Mouse (Mus musculus): ENCODE measurements around the gene Olfr957. TPM values are rescaled to one million over a fixed set of nuclear protein-coding genes. Genes with fewer than 3 reads are reported as not detected.

Olfr957 gene
- total and polyA plus RNA-seq, 3 experiments: not detected

DNA sequence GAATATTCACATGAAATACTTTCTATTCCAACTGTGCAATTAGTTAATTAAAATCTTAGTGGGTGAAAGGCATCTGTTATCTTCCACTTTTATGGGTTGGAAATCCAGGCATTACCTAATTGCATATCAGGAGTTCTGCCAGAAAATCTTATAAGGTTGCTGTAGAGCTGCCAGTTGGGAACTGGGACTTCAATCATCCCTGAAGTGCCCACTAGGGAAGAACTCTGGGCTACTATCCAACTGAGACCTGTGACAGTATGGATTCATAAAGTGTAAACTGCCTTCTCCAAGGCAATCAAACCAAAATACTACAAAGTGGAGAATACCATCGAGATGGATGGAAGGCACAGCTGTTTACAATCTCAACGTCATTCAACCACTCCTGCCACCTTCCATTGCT is 38.3 kb upstream of the Olfr957 start, which contains the start of gene Olfr958:
Olfr958 (minus strand) TSS at position 109 of the 400 bp plus-strand sequence.
- H3K4me3 ChIP-seq (ENCODE audit: control insufficient read depth in 1 of 2, insufficient read depth in 1 of 2, low read depth in 2 of 2, low read length in 2 of 2): no peak within 1 kb of the TSS
- no peaks in the 10 kb centered on the region for H3K4me1 ChIP-seq (ENCODE audit: control insufficient read depth in 1 of 2, insufficient read depth in 2 of 2, low read length in 2 of 2)
- no peaks in the 10 kb centered on the region for H3K27me3 ChIP-seq (ENCODE audit: control insufficient read depth in 1 of 2, insufficient read depth in 2 of 2, low read length in 2 of 2)
- DNase-seq (ENCODE audit: low read depth, low spot score): no peak
- TF ChIP-seq SIN3A (IDR thresholded peaks at IDR 0.05; ENCODE audit: low read length): no peak
- TF ChIP-seq POLR2A (IDR thresholded peaks at IDR 0.05; ENCODE audit: control insufficient read depth in 1 of 2, insufficient read depth in 1 of 2, low read depth in 1 of 2, low read length in 2 of 2, poor library complexity in 1 of 2): no peak
- TF ChIP-seq CHD1 (IDR thresholded peaks at IDR 0.05; ENCODE audit: low read depth, low read length): no peak
- TF ChIP-seq GABPA (IDR thresholded peaks at IDR 0.05; ENCODE audit: low read depth, low read length): no peak
- H3K79me2 ChIP-seq (ENCODE audit: control insufficient read depth, insufficient read depth, low read length, poor library complexity): no peaks in the 10 kb centered on the region
- H3K9ac ChIP-seq (ENCODE audit: control insufficient read depth, low read depth, low read length, poor library complexity, severe bottlenecking): no peak within 1 kb of the TSS
- H3K27ac ChIP-seq (ENCODE audit: control insufficient read depth, low read depth, low read length): no peak within 1 kb of the TSS
- H3K36me3 ChIP-seq (ENCODE audit: control insufficient read depth in 1 of 2, insufficient read depth in 2 of 2, low read length in 2 of 2): no peaks in the 10 kb centered on the region
- H3K9me3 ChIP-seq (replicated peaks; ENCODE audit: insufficient read depth, low read length): no peaks in the 10 kb centered on the region

DNA sequence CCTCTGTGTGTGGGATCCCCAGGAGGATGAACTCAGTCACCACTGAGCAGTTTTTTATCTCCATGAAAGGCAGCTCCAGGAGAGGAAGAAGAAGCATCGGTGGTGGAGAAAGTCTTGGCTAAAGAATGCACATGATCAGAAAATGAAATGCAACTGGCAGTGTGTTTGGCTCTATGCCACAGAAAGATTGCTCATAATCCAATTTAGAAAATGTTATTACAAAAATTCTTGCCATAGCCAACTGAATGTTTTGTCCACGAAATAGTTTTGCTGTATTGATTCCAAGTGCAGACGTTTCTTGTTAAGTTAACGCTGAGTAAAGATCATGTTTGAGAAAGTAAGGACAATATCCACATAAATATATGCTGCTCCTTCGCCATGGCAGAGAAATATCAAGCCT is 35.2 kb upstream of the Olfr957 start:
- Histone ChIP-seq H3K4me3 (ENCODE audit: control insufficient read depth in 1 of 2, insufficient read depth in 1 of 2, low read depth in 2 of 2, low read length in 2 of 2) (no peak overlapping the region), H3K9me3 (replicated peaks; ENCODE audit: insufficient read depth, low read length) (no peaks in the 10 kb centered on the region), H3K4me1 (ENCODE audit: control insufficient read depth in 1 of 2, insufficient read depth in 2 of 2, low read length in 2 of 2) (no peaks in the 10 kb centered on the region), H3K36me3 (ENCODE audit: control insufficient read depth in 1 of 2, insufficient read depth in 2 of 2, low read length in 2 of 2) (no peaks in the 10 kb centered on the region), H3K79me2 (ENCODE audit: control insufficient read depth, insufficient read depth, low read length, poor library complexity) (no peaks in the 10 kb centered on the region), H3K27me3 (ENCODE audit: control insufficient read depth in 1 of 2, insufficient read depth in 2 of 2, low read length in 2 of 2) (no peaks in the 10 kb centered on the region), H3K9ac (ENCODE audit: control insufficient read depth, low read depth, low read length, poor library complexity, severe bottlenecking) (no peak overlapping the region), H3K27ac (ENCODE audit: control insufficient read depth, low read depth, low read length) (no peak overlapping the region)
- no peak for TF ChIP-seq ZC3H11A (IDR thresholded peaks at IDR 0.05; ENCODE audit: low read depth, low read length)
- TF ChIP-seq KAT2A (conservative IDR thresholded peaks at IDR 0.05; ENCODE audit: low read depth, low read length): no peak
- no peak for TF ChIP-seq SMC3 (IDR thresholded peaks at IDR 0.05; ENCODE audit: low read depth, low read length)
- DNase-seq (ENCODE audit: low read depth, low spot score): no peak

DNA sequence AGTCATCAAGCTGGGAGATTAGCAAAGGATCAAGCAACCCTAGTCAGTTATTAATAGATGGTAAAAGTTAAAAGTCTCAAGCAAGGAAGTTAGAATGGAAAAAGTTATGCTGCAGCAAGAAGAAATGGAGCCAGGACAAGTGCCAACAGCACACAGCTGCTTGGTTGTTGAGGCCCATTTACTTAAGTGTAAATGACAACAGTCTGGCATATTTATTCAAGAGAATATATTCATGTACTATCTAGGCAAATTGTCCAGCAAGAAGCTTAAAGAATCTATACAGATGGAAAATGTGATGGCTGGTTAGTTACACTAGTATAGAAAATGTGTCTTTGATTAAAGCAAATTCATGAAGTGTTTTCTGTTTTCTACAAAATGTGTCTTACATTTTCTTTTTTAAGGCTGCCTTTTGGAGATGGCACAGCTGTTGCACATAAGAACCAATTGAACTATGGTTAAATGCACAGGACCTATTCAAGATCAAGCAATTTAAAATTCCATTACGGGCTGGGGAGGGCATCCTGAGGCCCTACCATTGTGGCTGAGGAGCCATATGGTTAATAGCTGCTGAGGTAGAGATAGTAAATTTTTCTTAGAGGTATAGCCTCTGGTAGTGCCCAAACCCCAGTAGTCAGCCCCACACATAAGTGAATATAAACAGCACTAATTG is 8.1 kb upstream of the Olfr957 start:
- TF ChIP-seq CTCF (IDR thresholded peaks at IDR 0.05 in 2 of 3, conservative IDR thresholded peaks at IDR 0.05 in 1 of 3; ENCODE audit: control insufficient read depth in 1 of 3, insufficient read depth in 1 of 3, low read depth in 2 of 3, low read length in 3 of 3, poor library complexity in 1 of 3, severe bottlenecking in 1 of 3) (no peak), ZC3H11A (IDR thresholded peaks at IDR 0.05; ENCODE audit: low read depth, low read length) (no peak), POLR2A (IDR thresholded peaks at IDR 0.05; ENCODE audit: control insufficient read depth in 1 of 2, insufficient read depth in 1 of 2, low read depth in 1 of 2, low read length in 2 of 2, poor library complexity in 1 of 2) (no peak), JUND (IDR thresholded peaks at IDR 0.05; ENCODE audit: low read depth, low read length) (no peak), POLR2AphosphoS2 (IDR thresholded peaks at IDR 0.05; ENCODE audit: low read length) (no peak), ZMIZ1 (IDR thresholded peaks at IDR 0.05; ENCODE audit: low read depth, low read length) (no peak), MAX (IDR thresholded peaks at IDR 0.05; ENCODE audit: low read length) (no peak), CHD2 (IDR thresholded peaks at IDR 0.05; ENCODE audit: low read length) (no peak), MAFK (IDR thresholded peaks at IDR 0.05; ENCODE audit: borderline replicate concordance, low read depth, low read length) (no peak), GABPA (IDR thresholded peaks at IDR 0.05; ENCODE audit: low read depth, low read length) (no peak), ETS1 (IDR thresholded peaks at IDR 0.05; ENCODE audit: low read depth, low read length) (no peak), UBTF (IDR thresholded peaks at IDR 0.05; ENCODE audit: borderline replicate concordance, insufficient read depth, low read depth, low read length) (no peak), NELFE (IDR thresholded peaks at IDR 0.05; ENCODE audit: low read depth, low read length) (no peak), BHLHE40 (IDR thresholded peaks at IDR 0.05; ENCODE audit: borderline replicate concordance, low read depth, low read length) (no peak), TBP (IDR thresholded peaks at IDR 0.05; ENCODE audit: low read depth, low read length) (no peak), KAT2A (conservative IDR thresholded peaks at IDR 0.05; ENCODE audit: low read depth, low read length) (no peak), MYC (IDR thresholded peaks at IDR 0.05; ENCODE audit: low read depth, low read length) (no peak)
- no peaks in the 10 kb centered on the region for H3K36me3 ChIP-seq (ENCODE audit: control insufficient read depth in 1 of 2, insufficient read depth in 2 of 2, low read length in 2 of 2)
- no peaks in the 10 kb centered on the region for H3K4me1 ChIP-seq (ENCODE audit: control insufficient read depth in 1 of 2, insufficient read depth in 2 of 2, low read length in 2 of 2)
- H3K9ac ChIP-seq (ENCODE audit: control insufficient read depth, low read depth, low read length, poor library complexity, severe bottlenecking): no peak overlapping the region
- no peak overlapping the region for H3K4me3 ChIP-seq (ENCODE audit: control insufficient read depth in 1 of 2, insufficient read depth in 1 of 2, low read depth in 2 of 2, low read length in 2 of 2)
- no peaks in the 10 kb centered on the region for H3K9me3 ChIP-seq (replicated peaks; ENCODE audit: insufficient read depth, low read length)
- no peaks in the 10 kb centered on the region for H3K27me3 ChIP-seq (ENCODE audit: control insufficient read depth in 1 of 2, insufficient read depth in 2 of 2, low read length in 2 of 2)
- no peaks in the 10 kb centered on the region for H3K79me2 ChIP-seq (ENCODE audit: control insufficient read depth, insufficient read depth, low read length, poor library complexity)
- no peak overlapping the region for H3K27ac ChIP-seq (ENCODE audit: control insufficient read depth, low read depth, low read length)
- no peak for DNase-seq (ENCODE audit: low read depth, low spot score)

All from MEL (cell line).